Comparison of ENCODE assay signal across 29 mouse cellular contexts in the genomic region with DNA sequence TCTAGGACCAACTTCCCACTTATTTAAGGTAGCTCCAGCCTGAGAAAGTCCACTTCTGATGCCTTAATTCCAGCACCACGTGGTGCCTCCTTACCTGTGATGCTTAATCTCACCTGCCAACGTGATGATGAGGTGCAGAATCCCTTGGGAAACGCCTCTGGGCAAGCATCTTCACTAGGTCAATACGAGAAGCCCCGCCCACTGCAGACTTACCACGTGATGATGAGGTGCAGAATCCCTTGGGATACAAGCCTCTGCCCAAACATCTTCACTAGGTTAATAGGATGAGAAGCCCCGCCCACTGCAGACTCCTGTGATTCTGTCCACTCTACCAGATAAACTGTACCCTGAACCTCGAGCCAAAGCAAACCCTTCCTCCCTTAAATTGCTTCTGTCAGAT. TPM values are rescaled to one million over a fixed set of nuclear protein-coding genes. Genes with fewer than 3 reads are reported as not detected.
A peak's percentile ranks its signal among the peaks of the same experiment; 100 is the strongest.
DNase-seq lines count a peak whose midpoint lies in the region; ATAC-seq and TF ChIP-seq lines count a peak whose summit lies in the region.
"Had no signal": no experiment of that assay in that cellular context is flagged by ENCODE, and none has a peak within 500 bp of the region (broad histone marks: within the 10 kb centered on the region; RNA-seq: fewer than 3 reads in every experiment).

No protein-coding gene starts in this region.

- H3K9me3 ChIP-seq in forebrain, embryonic 15.5 days, result no peaks in the 10 kb centered on the region
- H3K9me3 ChIP-seq in midbrain, embryonic 10.5 days (replicated peaks), result no peaks in the 10 kb centered on the region
- H3K9me3 ChIP-seq: embryonic facial prominence, embryonic 13.5 days; forebrain, embryonic 12.5 days; heart, embryonic 12.5 days; heart, embryonic 15.5 days had no signal

- peak; percentile 53 for DNase-seq in testis, postnatal 14 days (ENCODE audit: low spot score)
- DNase-seq in testis, postnatal 10 days (ENCODE audit: low spot score), result no peak
- DNase-seq in MN1 (ENCODE audit: low spot score), result peak; percentile 21
- peak; percentile 48 for DNase-seq in mesoderm, embryonic 11.5 days (ENCODE audit: low read depth, low spot score)
- DNase-seq in midbrain, embryonic 10.5 days (ENCODE audit: low spot score), result no peak
- no peak for DNase-seq in thymus, adult 2 months
- DNase-seq: adrenal gland, postnatal 10 days; cerebellum, adult 11 months; cerebellum, adult 2 months; cerebellum, postnatal 10 days; cerebellum, postnatal 36 days; embryo, embryonic 11 days; gastrocnemius, postnatal 10 days; gastrocnemius, postnatal 36 days; heart, postnatal 10 days; heart, postnatal 4 days had no signal

- no peak for ATAC-seq in forebrain, embryonic 15.5 days (replicated peaks)
- ATAC-seq: forebrain, embryonic 16.5 days; hindbrain, postnatal 0 days; inflammation-experienced regulatory T-cells, adult 6 months; intestine, postnatal 0 days had no signal

- H3K4me1 ChIP-seq in forebrain, embryonic 15.5 days, result no peaks in the 10 kb centered on the region
- no peaks in the 10 kb centered on the region for H3K4me1 ChIP-seq in midbrain, embryonic 10.5 days
- H3K4me1 ChIP-seq in thymus, adult 2 months (replicated peaks; ENCODE audit: control insufficient read depth, insufficient read depth, low read length), result no peaks in the 10 kb centered on the region
- H3K4me1 ChIP-seq: embryonic facial prominence, embryonic 10.5 days; embryonic facial prominence, embryonic 13.5 days; forebrain, embryonic 12.5 days; heart, embryonic 12.5 days; heart, embryonic 15.5 days had no signal

- TF ChIP-seq CTCF in thymus, adult 2 months (IDR thresholded peaks at IDR 0.05; ENCODE audit: borderline replicate concordance, control insufficient read depth, extremely low read depth, insufficient read depth, low read length, poor library complexity), result no peak

- H3K27me3 ChIP-seq in forebrain, embryonic 15.5 days, result no peaks in the 10 kb centered on the region
- no peaks in the 10 kb centered on the region for H3K27me3 ChIP-seq in midbrain, embryonic 10.5 days (ENCODE audit: low read depth, poor library complexity, severe bottlenecking)
- H3K27me3 ChIP-seq in thymus, adult 2 months (ENCODE audit: control insufficient read depth, insufficient read depth, low read length), result no peaks in the 10 kb centered on the region
- H3K27me3 ChIP-seq: embryonic facial prominence, embryonic 13.5 days; forebrain, embryonic 12.5 days; heart, embryonic 12.5 days had no signal

- no peak overlapping the region for H3K4me3 ChIP-seq in forebrain, embryonic 15.5 days
- H3K4me3 ChIP-seq in midbrain, embryonic 10.5 days, result no peak overlapping the region
- no peak overlapping the region for H3K4me3 ChIP-seq in thymus, adult 2 months (ENCODE audit: control insufficient read depth, insufficient read depth, low read length)
- H3K4me3 ChIP-seq: embryonic facial prominence, embryonic 10.5 days; embryonic facial prominence, embryonic 13.5 days; erythroblast, embryonic 14.5 days; forebrain, embryonic 12.5 days; heart, embryonic 12.5 days; heart, embryonic 15.5 days had no signal

- H3K27ac ChIP-seq in forebrain, embryonic 15.5 days (replicated peaks), result no peak overlapping the region
- H3K27ac ChIP-seq in midbrain, embryonic 10.5 days (replicated peaks), result no peak overlapping the region
- H3K27ac ChIP-seq in thymus, adult 2 months (ENCODE audit: control insufficient read depth, insufficient read depth, low read length), result no peak overlapping the region
- H3K27ac ChIP-seq: embryonic facial prominence, embryonic 10.5 days; embryonic facial prominence, embryonic 13.5 days; forebrain, embryonic 12.5 days; heart, embryonic 15.5 days; hindbrain, embryonic 14.5 days; hindbrain, postnatal 0 days had no signal

- 29% methylated on average over 8 of the region's 8 CpGs for WGBS in forebrain, embryonic 15.5 days
- whole genome bisulfite sequencing in midbrain, embryonic 10.5 days, result 24% methylated on average over 8 of the region's 8 CpGs
- 48% methylated on average over 8 of the region's 8 CpGs for WGBS in thymus, adult 2 months

- H3K9ac ChIP-seq in forebrain, embryonic 15.5 days (replicated peaks), result no peak overlapping the region
- H3K9ac ChIP-seq: embryonic facial prominence, embryonic 13.5 days; forebrain, embryonic 12.5 days; heart, embryonic 12.5 days; heart, embryonic 15.5 days; hindbrain, embryonic 14.5 days had no signal

- H3K4me2 ChIP-seq in forebrain, embryonic 15.5 days (replicated peaks), result no peak overlapping the region
- H3K4me2 ChIP-seq: embryonic facial prominence, embryonic 13.5 days; forebrain, embryonic 12.5 days; heart, embryonic 12.5 days; heart, embryonic 15.5 days; hindbrain, embryonic 14.5 days had no signal

- TF ChIP-seq POLR2A in thymus, adult 2 months (IDR thresholded peaks at IDR 0.05; ENCODE audit: control insufficient read depth, extremely low read depth, insufficient read depth, low read length, poor library complexity), result no peak

- no peaks in the 10 kb centered on the region for H3K36me3 ChIP-seq in forebrain, embryonic 15.5 days
- no peaks in the 10 kb centered on the region for H3K36me3 ChIP-seq in midbrain, embryonic 10.5 days
- no peaks in the 10 kb centered on the region for H3K36me3 ChIP-seq in thymus, adult 2 months (ENCODE audit: control insufficient read depth, insufficient read depth, low read length)
- H3K36me3 ChIP-seq: embryonic facial prominence, embryonic 10.5 days; embryonic facial prominence, embryonic 13.5 days; forebrain, embryonic 12.5 days; heart, embryonic 12.5 days; heart, embryonic 15.5 days had no signal

RNA-seq across cellular contexts. Expression of a gene that starts 8.6 kb away (rescaled TPM):
- 620 and 638 TPM in 2 replicates for polyA plus RNA-seq in forebrain, embryonic 15.5 days (2015; fragmentation: Nextera tagmentation; extraction: Ambion mirVana)
- polyA plus RNA-seq in midbrain, embryonic 10.5 days (2016; fragmentation: Nextera tagmentation; extraction: Ambion mirVana), result 713 and 786 TPM in 2 replicates
- polyA plus RNA-seq in thymus, adult 2 months (2012; rRNA removed), result 88.0 and 124 TPM in 2 replicates

RNA-seq across cellular contexts. Expression of a gene that starts 43.6 kb away (rescaled TPM):
- polyA plus RNA-seq in forebrain, embryonic 15.5 days (2015; fragmentation: Nextera tagmentation; extraction: Ambion mirVana), result 0.55 and 0.79 TPM in 2 replicates
- polyA plus RNA-seq in midbrain, embryonic 10.5 days (2016; fragmentation: Nextera tagmentation; extraction: Ambion mirVana), result 7.8 and 10.4 TPM in 2 replicates
- 1.4 and 1.8 TPM in 2 replicates for polyA plus RNA-seq in thymus, adult 2 months (2012; rRNA removed)
- polyA plus RNA-seq: erythroblast, embryonic 14.5 days; G1E; inflammation-experienced regulatory T-cells, adult 6 months had no signal

RNA-seq across cellular contexts. Expression of a gene that starts 45.1 kb away (rescaled TPM):
- polyA plus RNA-seq in forebrain, embryonic 15.5 days (2015; fragmentation: Nextera tagmentation; extraction: Ambion mirVana), result 46.1 and 54.4 TPM in 2 replicates
- 44.2 and 47.4 TPM in 2 replicates for polyA plus RNA-seq in midbrain, embryonic 10.5 days (2016; fragmentation: Nextera tagmentation; extraction: Ambion mirVana)
- 45.9 and 47.7 TPM in 2 replicates for polyA plus RNA-seq in thymus, adult 2 months (2012; rRNA removed)

Comparison
In these comparisons a context has a peak if more than half of its experiments do, and no peak if none do; other contexts are left out.
1. DNase-seq: peak in testis, postnatal 14 days (single experiment), MN1 (single experiment) and mesoderm, embryonic 11.5 days (single experiment); none in testis, postnatal 10 days (single experiment), midbrain, embryonic 10.5 days (single experiment) and thymus, adult 2 months (single experiment).